Mouse (Mus musculus): ENCODE measurements around the gene Rps16.
A peak's percentile ranks its signal among the peaks of the same experiment; 100 is the strongest.

DNA sequence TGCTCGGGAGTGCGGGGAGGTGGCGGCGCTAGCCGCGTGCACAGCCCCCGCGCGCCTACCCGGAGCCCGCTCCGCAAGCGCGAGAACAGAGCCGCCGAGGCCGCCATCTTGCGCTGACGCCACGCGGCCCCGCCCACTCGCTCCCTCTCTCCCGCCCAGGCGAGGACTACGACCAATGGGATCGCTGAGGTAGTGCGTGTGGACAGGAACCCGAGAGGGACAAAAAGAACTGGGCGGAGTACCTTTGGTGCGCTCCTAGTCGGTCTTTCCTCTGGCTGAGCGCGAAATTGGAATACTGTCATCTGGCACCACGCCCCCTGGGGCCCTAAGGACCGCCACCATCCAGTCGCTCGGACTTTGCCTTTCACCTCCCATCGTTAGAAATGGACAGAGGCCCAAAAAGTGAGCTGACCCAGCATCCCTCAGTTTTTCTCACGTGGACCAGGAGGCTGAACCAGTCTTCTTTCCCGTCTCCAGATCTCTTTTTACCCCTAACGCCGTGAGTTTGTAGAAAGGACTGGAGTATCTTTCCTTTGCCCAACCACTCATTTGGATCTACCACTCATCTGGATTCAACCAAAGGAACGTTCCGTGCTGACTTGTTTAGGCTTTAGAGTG is 38.4 kb upstream of the Rps16 start, which contains the start of gene Timm50:
- TF ChIP-seq CTCF (IDR thresholded peaks at IDR 0.05; ENCODE audit: low read depth), result peak; percentile 31; the same call in 1 of the 2 replicates
- TF ChIP-seq EP300 (optimal IDR thresholded peaks at IDR 0.05), result no peak
